9 mouse cellular contexts compared by ENCODE assay signal in genomic region chr14:79200133-79200891, GRCm38 (mm10). TPM values are rescaled to one million over a fixed set of nuclear protein-coding genes. Genes with fewer than 3 reads are reported as not detected.
A peak's percentile ranks its signal among the peaks of the same experiment; 100 is the strongest.
DNase-seq lines count a peak whose midpoint lies in the region; ATAC-seq lines count a peak whose summit lies in the region.
"Had no signal": no experiment of that assay in that cellular context is flagged by ENCODE, and none has a peak within 500 bp of the region (broad histone marks: within the 10 kb centered on the region; RNA-seq: fewer than 3 reads in every experiment).

No protein-coding gene starts in this region.

- no peaks in the 10 kb centered on the region for H3K9me3 ChIP-seq in megakaryocyte, embryonic 14.5 days
- H3K9me3 ChIP-seq in hindbrain, embryonic 12.5 days (replicated peaks) = no peaks in the 10 kb centered on the region
- no peaks in the 10 kb centered on the region for H3K9me3 ChIP-seq in neural tube, embryonic 12.5 days

- ATAC-seq in CD4-positive, CD25-positive, alpha-beta regulatory T cell, adult 4 months = no peak
- ATAC-seq in megakaryocyte, adult 5-6 weeks (ENCODE audit: poor library complexity, severe bottlenecking) = no peak
- ATAC-seq in hindbrain, embryonic 12.5 days (ENCODE audit: low FRiP score) = no peak
- no peak for ATAC-seq in neural tube, embryonic 12.5 days (ENCODE audit: low FRiP score, low read depth)
- ATAC-seq in inflammation-experienced regulatory T-cells, adult 6 months = no peak

- peak overlapping the region; percentile 66 for H3K27ac ChIP-seq in hindbrain, embryonic 12.5 days
- 0 out of 2 replicates have a peak overlapping the region, but pooled peaks have one; percentile 7 for H3K27ac ChIP-seq in neural tube, embryonic 12.5 days

- H3K9ac ChIP-seq in hindbrain, embryonic 12.5 days = no peak overlapping the region
- H3K9ac ChIP-seq in neural tube, embryonic 12.5 days = no peak overlapping the region

- H3K27me3 ChIP-seq in megakaryocyte, embryonic 14.5 days (replicated peaks) = no peaks in the 10 kb centered on the region
- no peaks in the 10 kb centered on the region for H3K27me3 ChIP-seq in hindbrain, embryonic 12.5 days
- H3K27me3 ChIP-seq in neural tube, embryonic 12.5 days (replicated peaks) = no peaks in the 10 kb centered on the region

- peaks cover 59% of the 10 kb centered on the region for H3K4me1 ChIP-seq in megakaryocyte, embryonic 14.5 days
- H3K4me1 ChIP-seq in hindbrain, embryonic 12.5 days = peaks cover 40% of the 10 kb centered on the region
- peaks cover 31% of the 10 kb centered on the region for H3K4me1 ChIP-seq in neural tube, embryonic 12.5 days

- H3K36me3 ChIP-seq in megakaryocyte, embryonic 14.5 days (replicated peaks; ENCODE audit: low read length) = peaks cover 2% of the 10 kb centered on the region
- H3K36me3 ChIP-seq in hindbrain, embryonic 12.5 days = no peaks in the 10 kb centered on the region
- H3K36me3 ChIP-seq in neural tube, embryonic 12.5 days = no peaks in the 10 kb centered on the region

- WGBS in hindbrain, embryonic 12.5 days = 46% methylated on average over 9 of the region's 9 CpGs
- 46% methylated on average over 9 of the region's 9 CpGs for WGBS in neural tube, embryonic 12.5 days

- peak overlapping the region; percentile 84 for H3K4me3 ChIP-seq in megakaryocyte, embryonic 14.5 days (replicated peaks)
- no peak overlapping the region for H3K4me3 ChIP-seq in hindbrain, embryonic 12.5 days
- H3K4me3 ChIP-seq in neural tube, embryonic 12.5 days = no peak overlapping the region

- DNase-seq in CD4-positive, CD25-positive, alpha-beta regulatory T cell, adult 2 months (ENCODE audit: low read depth, low spot score) = peak; percentile 20
- no peak for DNase-seq in embryo, embryonic 11 days

- no peak overlapping the region for H3K4me2 ChIP-seq in hindbrain, embryonic 12.5 days (replicated peaks)
- H3K4me2 ChIP-seq in neural tube, embryonic 12.5 days (replicated peaks) = no peak overlapping the region

RNA-seq across cellular contexts. Expression of gene Zfp957, which starts 46.9 kb away (rescaled TPM):
- polyA plus RNA-seq in CD4-positive, CD25-positive, alpha-beta regulatory T cell, adult 4 months (2017; shearing (Covaris generic)) = not detected
- not detected in 2 replicates for polyA plus RNA-seq in megakaryocyte, embryonic 14.5 days (2012; ENCODE audit: insufficient read depth, low replicate concordance)
- not detected in 2 replicates for total RNA-seq in megakaryocyte, adult 5-6 weeks (2015)
- not detected in 2 replicates for total RNA-seq in megakaryocyte, adult 5-6 weeks (2017)
- 0.19 TPM in 1 of 2 replicates, not detected in the other for polyA plus RNA-seq in hindbrain, embryonic 12.5 days (2016; fragmentation: Nextera tagmentation; extraction: Ambion mirVana)
- polyA plus RNA-seq in neural tube, embryonic 12.5 days (2016; fragmentation: Nextera tagmentation; extraction: Ambion mirVana) = not detected in 2 replicates
- polyA plus RNA-seq in inflammation-experienced regulatory T-cells, adult 6 months (2017; shearing (Covaris generic)) = under 1 TPM in 1 of 3 experiments, not detected in 2; 0.31 TPM
- polyA plus RNA-seq: large intestine, adult 2 months had no signal
